Mouse (Mus musculus) hindbrain, embryonic 12.5 days (tissue): Measurements from ENCODE around the gene Trim71. TPM values are rescaled to one million over a fixed set of nuclear protein-coding genes. Genes with fewer than 3 reads are reported as not detected.

Experiments used
- ATAC-seq: fragments of 200-750 bp; cut with Nextera tagmentation; 2 replicates; pipeline ENCODE4 v1.8.0; 2017; ENCODE audit warnings: moderate TSS enrichment; ENCODE audit not compliant: low FRiP score
- H3K27ac ChIP-seq: fragments of 300-500 bp; sonication (generic); 2 replicates; pipeline ENCODE4 v1.5.1; 2016; ENCODE audit warnings: mild to moderate bottlenecking
- H3K27me3 ChIP-seq: fragments of 300-500 bp; sonication (generic); 2 replicates; pipeline ENCODE4 v1.6.1; 2016; ENCODE audit warnings: mild to moderate bottlenecking
- H3K36me3 ChIP-seq: fragments of 300-500 bp; sonication (generic); 2 replicates; pipeline ENCODE4 v1.6.1; 2016; ENCODE audit warnings: mild to moderate bottlenecking
- H3K4me1 ChIP-seq: fragments of 300-500 bp; sonication (generic); 2 replicates; pipeline ENCODE4 v1.6.1; 2016
- H3K4me2 ChIP-seq: fragments of 300-500 bp; sonication (generic); replicated peaks from 2 replicates; pipeline ENCODE4 v1.6.1; 2016; ENCODE audit warnings: mild to moderate bottlenecking
- H3K4me3 ChIP-seq: fragments of 300-500 bp; sonication (generic); 2 replicates; pipeline ENCODE4 v1.5.1; 2016; ENCODE audit warnings: mild to moderate bottlenecking
- H3K9ac ChIP-seq: fragments of 300-500 bp; sonication (generic); 2 replicates; pipeline ENCODE4 v1.6.1; 2016; ENCODE audit warnings: mild to moderate bottlenecking, moderate library complexity
- H3K9me3 ChIP-seq: fragments of 300-500 bp; sonication (generic); replicated peaks from 2 replicates; pipeline ENCODE4 v1.6.1; 2016; ENCODE audit warnings: mild to moderate bottlenecking
- WGBS: fragments of 180-500 bp; shearing (Covaris S2); methylation state at CpG from one replicate; pipeline ENCODE4 v1.1.7; 2016; 5-methylcytosine and 5-hydroxymethylcytosine counted together
- polyA plus RNA-seq: library from polyadenylated mRNA; unstranded; fragments of >200 nt; fragmentation: Nextera tagmentation; extraction: Ambion mirVana; gene quantifications from 2 replicates; pipeline ENCODE4 v1.2.1, GENCODE M21; 2016

The Trim71 gene
- polyA plus RNA-seq, 1 experiment from 2014 or later: 1.3 TPM

DNA sequence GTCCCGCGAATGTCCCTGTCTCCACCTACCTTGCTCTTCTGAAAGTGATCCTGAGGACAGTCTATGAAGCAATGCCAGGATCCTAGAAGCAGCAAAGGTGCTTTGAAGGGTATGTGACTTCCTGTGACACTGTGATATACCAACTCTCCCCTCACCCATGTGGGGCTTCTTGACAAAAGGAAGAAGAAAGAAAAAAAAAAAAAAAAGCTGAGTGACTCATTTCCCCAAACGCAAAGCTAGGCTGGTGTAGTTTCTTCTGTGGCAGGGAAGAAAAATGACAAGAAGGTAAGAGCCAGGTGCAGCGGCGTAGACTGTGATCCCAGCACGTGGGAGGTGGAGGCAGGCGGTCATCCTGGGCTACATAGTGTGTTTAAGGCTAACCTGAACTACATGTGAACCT lies 67.7 kb downstream of the Trim71 start:
- H3K9ac ChIP-seq: no peak overlapping the region
- H3K27me3 ChIP-seq: no peaks in the 10 kb centered on the region
- no peaks in the 10 kb centered on the region for H3K9me3 ChIP-seq
- WGBS: 79% methylated on average over 7 of the region's 7 CpGs
- H3K27ac ChIP-seq: no peak overlapping the region
- 0 out of 2 replicates have a peak, but pooled peaks cover 2% of the 10 kb centered on the region for H3K4me1 ChIP-seq
- ATAC-seq: no peak
- no peak overlapping the region for H3K4me3 ChIP-seq
- no peaks in the 10 kb centered on the region for H3K36me3 ChIP-seq
- no peak overlapping the region for H3K4me2 ChIP-seq

- Histone ChIP-seq H3K4me3 (no peak overlapping the region), H3K27ac (no peak overlapping the region), H3K4me2 (no peak overlapping the region), H3K4me1 (no peaks in the 10 kb centered on the region), H3K9me3 (no peaks in the 10 kb centered on the region), H3K36me3 (no peaks in the 10 kb centered on the region), H3K9ac (no peak overlapping the region), H3K27me3 (no peaks in the 10 kb centered on the region)
- WGBS: 85% methylated on average over 23 of the region's 23 CpGs
- no peak for ATAC-seq
Measured at GRCm38 (mm10) chr9:114487481-114488258, 76.5 kb downstream of the Trim71 start.

DNA sequence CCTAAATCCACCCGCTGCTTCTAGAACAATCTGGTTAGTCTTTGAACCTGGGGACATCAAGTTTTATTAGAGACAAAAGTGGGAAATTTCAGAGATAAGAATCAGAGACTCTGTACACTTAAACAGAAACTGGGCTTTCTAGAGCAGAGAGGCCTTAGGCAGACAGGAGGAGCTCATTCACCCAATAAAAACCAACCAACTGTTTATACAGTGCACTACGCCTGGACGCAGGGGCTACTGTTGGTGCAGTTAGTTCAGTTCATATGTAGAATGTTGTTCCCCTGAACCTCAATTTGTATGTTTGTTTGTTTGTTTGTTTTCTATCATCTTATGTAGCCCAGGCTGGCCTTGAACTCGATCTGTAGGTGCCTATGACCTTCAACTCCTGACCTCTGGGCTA lies 77.4 kb downstream of the Trim71 start:
- Histone ChIP-seq H3K4me2 (no peak overlapping the region), H3K4me1 (no peaks in the 10 kb centered on the region), H3K27ac (no peak overlapping the region), H3K36me3 (no peaks in the 10 kb centered on the region), H3K4me3 (no peak overlapping the region), H3K9ac (no peak overlapping the region), H3K9me3 (no peaks in the 10 kb centered on the region), H3K27me3 (no peaks in the 10 kb centered on the region)
- WGBS: 89% methylated on average over 4 of the region's 4 CpGs
- ATAC-seq: no peak

GRCm38 (mm10) chr9:114484771-114485170 lies 79.4 kb downstream of the Trim71 start:
- Histone ChIP-seq H3K9ac (no peak overlapping the region), H3K36me3 (no peaks in the 10 kb centered on the region), H3K27ac (no peak overlapping the region), H3K27me3 (no peaks in the 10 kb centered on the region), H3K4me2 (no peak overlapping the region), H3K4me1 (no peaks in the 10 kb centered on the region), H3K9me3 (no peaks in the 10 kb centered on the region), H3K4me3 (no peak overlapping the region)
- 80% methylated on average over 5 of the region's 5 CpGs for WGBS
- ATAC-seq: no peak

DNA sequence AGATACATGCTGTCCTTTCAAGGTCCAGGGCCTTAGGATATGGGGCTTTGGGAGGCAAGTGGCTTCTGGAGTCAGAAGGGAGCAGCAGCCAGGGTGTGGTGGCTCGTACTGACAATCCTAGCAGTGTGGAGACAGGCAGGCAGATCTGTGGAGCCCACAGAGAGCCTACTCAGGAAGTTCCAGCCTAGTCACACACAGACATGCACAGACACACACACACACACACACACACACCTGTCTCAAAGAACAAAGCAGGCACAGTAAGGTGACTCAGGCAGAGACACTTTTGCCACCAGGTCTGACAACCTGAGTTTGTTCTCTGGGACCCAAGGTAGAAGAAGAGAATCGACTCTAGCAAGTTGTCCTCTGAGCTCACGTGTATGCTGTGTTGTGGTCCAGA lies 83.2 kb downstream of the Trim71 start:
- H3K36me3 ChIP-seq: no peaks in the 10 kb centered on the region
- H3K27ac ChIP-seq: no peak overlapping the region
- H3K9me3 ChIP-seq: no peaks in the 10 kb centered on the region
- 79% methylated on average over 3 of the region's 3 CpGs for WGBS
- ATAC-seq: no peak
- H3K9ac ChIP-seq: no peak overlapping the region
- H3K4me3 ChIP-seq: no peak overlapping the region
- no peaks in the 10 kb centered on the region for H3K27me3 ChIP-seq
- H3K4me2 ChIP-seq: no peak overlapping the region
- no peaks in the 10 kb centered on the region for H3K4me1 ChIP-seq

DNA sequence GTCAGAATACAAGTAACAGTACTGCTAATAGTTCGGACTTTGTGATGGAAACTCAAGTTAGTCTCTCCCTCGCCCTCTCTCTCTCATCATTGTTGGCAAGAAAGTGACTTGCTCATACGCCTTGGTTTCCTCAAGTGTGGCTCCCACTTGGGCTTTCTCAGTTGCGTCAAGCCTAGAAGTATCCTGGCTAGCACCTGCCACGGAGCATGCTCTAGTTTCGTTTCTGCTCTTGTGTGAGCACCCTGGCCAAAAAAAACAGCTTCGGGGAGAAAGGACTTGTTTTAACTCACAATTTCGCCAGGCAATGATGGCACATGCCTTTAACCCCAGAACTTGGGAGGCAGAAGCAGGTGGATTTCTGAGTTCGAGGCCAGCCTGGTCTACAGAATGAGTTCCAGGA lies 87.2 kb downstream of the Trim71 start:
- H3K4me3 ChIP-seq: no peak overlapping the region
- no peaks in the 10 kb centered on the region for H3K4me1 ChIP-seq
- ATAC-seq: no peak
- H3K27me3 ChIP-seq: no peaks in the 10 kb centered on the region
- H3K27ac ChIP-seq: no peak overlapping the region
- H3K9me3 ChIP-seq: no peaks in the 10 kb centered on the region
- no peak overlapping the region for H3K4me2 ChIP-seq
- H3K36me3 ChIP-seq: no peaks in the 10 kb centered on the region
- H3K9ac ChIP-seq: no peak overlapping the region
- 90% methylated on average over 9 of the region's 9 CpGs for WGBS

DNA sequence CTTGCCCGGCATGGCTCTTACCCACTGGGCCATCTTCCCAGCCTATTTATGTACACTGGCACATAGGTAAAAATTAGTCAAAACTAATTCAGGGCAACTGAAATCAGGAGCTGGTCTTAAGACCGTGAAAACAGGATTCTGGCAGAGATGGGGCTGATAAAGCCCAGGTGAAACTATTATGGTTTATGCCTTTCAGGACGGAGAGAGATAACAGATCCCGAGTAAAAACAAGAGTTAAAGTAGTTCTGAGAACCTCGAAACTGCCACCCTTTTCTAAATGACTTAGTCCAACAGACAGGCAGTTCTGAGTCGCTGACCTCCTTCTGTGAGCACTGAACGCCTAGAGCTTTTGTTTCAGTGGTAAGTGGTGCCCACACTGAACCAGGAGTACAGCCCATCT lies 92.3 kb downstream of the Trim71 start:
- Histone ChIP-seq H3K27ac (no peak overlapping the region), H3K9ac (no peak overlapping the region), H3K4me3 (no peak overlapping the region), H3K27me3 (no peaks in the 10 kb centered on the region), H3K36me3 (0 out of 2 replicates have a peak, but pooled peaks cover 3% of the 10 kb centered on the region), H3K9me3 (no peaks in the 10 kb centered on the region), H3K4me2 (no peak overlapping the region), H3K4me1 (no peaks in the 10 kb centered on the region)
- ATAC-seq: no peak
- WGBS: 83% methylated on average over 7 of the region's 7 CpGs

GRCm38 (mm10) chr9:114468701-114469100 lies 95.5 kb downstream of the Trim71 start:
- Histone ChIP-seq H3K4me1 (no peaks in the 10 kb centered on the region), H3K36me3 (peaks cover 23% of the 10 kb centered on the region), H3K4me3 (no peak overlapping the region), H3K9me3 (no peaks in the 10 kb centered on the region), H3K27ac (no peak overlapping the region), H3K9ac (no peak overlapping the region), H3K27me3 (no peaks in the 10 kb centered on the region), H3K4me2 (no peak overlapping the region)
- 95% methylated on average over 4 of the region's 4 CpGs for WGBS
- no peak for ATAC-seq

DNA sequence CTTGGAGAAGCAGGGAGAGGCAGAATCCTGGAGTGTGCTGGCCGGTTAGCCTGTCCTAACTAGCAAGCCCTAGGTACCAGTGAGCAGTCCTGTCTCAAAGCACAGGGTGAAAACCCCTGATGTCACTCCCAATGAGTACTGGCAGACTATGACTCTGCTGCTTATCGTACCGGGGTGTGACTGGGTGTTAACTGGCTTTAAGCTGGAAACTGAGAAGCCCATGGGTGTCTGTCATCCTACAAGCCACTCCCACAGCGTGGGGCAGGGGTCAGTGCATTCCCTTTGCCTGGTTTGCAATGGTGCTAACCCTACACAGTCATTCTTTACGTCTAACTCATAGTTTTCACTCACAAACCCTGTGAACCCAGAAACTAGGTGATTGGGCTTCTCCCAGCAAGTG lies 96.0 kb downstream of the Trim71 start:
- Histone ChIP-seq H3K9me3 (no peaks in the 10 kb centered on the region), H3K4me3 (no peak overlapping the region), H3K4me2 (no peak overlapping the region), H3K9ac (no peak overlapping the region), H3K27ac (no peak overlapping the region), H3K27me3 (no peaks in the 10 kb centered on the region), H3K36me3 (peaks cover 23% of the 10 kb centered on the region), H3K4me1 (no peaks in the 10 kb centered on the region)
- WGBS: 80% methylated on average over 5 of the region's 5 CpGs
- no peak for ATAC-seq

DNA sequence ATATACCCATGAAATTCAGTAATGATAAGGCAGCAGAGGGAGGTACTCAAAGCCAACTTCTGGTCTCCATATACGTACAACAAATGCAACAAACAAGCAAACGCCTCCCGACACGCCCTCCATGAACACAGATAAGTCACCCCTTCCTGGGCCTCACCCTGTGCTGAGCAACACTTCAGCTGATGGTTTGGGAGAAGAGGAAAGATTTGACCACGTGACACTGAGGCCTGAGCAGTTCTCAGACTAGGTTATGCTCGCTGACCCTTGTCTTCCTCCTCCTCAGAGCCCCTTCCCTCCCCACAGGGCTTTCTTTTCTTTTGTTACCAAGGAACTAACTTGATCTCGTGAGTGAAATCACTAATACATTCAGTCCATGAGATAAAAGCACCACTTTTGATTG lies 97.3 kb downstream of the Trim71 start:
- peaks cover 28% of the 10 kb centered on the region for H3K36me3 ChIP-seq
- H3K4me2 ChIP-seq: no peak overlapping the region
- no peaks in the 10 kb centered on the region for H3K4me1 ChIP-seq
- 59% methylated on average over 7 of the region's 7 CpGs for WGBS
- no peak for ATAC-seq
- H3K4me3 ChIP-seq: no peak overlapping the region
- no peaks in the 10 kb centered on the region for H3K9me3 ChIP-seq
- H3K27me3 ChIP-seq: no peaks in the 10 kb centered on the region
- H3K27ac ChIP-seq: no peak overlapping the region
- H3K9ac ChIP-seq: no peak overlapping the region

- no peak overlapping the region for H3K4me3 ChIP-seq
- ATAC-seq: no peak
- H3K4me2 ChIP-seq: no peak overlapping the region
- peaks cover 37% of the 10 kb centered on the region for H3K36me3 ChIP-seq
- H3K9me3 ChIP-seq: no peaks in the 10 kb centered on the region
- no peak overlapping the region for H3K27ac ChIP-seq
- H3K27me3 ChIP-seq: no peaks in the 10 kb centered on the region
- H3K9ac ChIP-seq: no peak overlapping the region
- H3K4me1 ChIP-seq: no peaks in the 10 kb centered on the region
- WGBS: 76% methylated on average over 6 of the region's 6 CpGs
Measured at GRCm38 (mm10) chr9:114465442-114465841, 98.7 kb downstream of the Trim71 start.

DNA sequence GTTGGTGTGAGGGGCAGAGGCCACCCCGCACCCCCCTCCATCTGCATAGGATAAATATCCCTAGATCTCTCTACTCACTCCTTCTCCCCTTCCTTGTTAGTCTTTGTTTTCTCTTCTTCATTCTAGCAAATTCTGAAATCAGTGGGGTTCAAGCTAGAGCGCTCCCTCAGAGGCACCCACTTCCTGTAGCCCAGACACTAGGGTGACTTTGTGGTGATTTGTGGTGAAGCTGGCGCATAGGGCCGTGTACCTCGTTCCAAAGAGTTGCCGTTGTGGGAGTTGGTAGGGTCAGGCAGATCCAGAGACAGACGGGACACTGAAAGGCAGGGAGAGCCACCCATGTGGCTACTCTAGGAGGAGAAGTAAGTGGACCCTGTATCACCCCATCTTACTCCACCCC lies 101.6 kb downstream of the Trim71 start:
- no peak overlapping the region for H3K27ac ChIP-seq
- H3K36me3 ChIP-seq: peaks cover 47% of the 10 kb centered on the region
- H3K4me1 ChIP-seq: no peaks in the 10 kb centered on the region
- H3K4me3 ChIP-seq: no peak overlapping the region
- H3K4me2 ChIP-seq: no peak overlapping the region
- ATAC-seq: no peak
- H3K9ac ChIP-seq: no peak overlapping the region
- WGBS: 94% methylated on average over 7 of the region's 7 CpGs
- no peaks in the 10 kb centered on the region for H3K27me3 ChIP-seq
- H3K9me3 ChIP-seq: no peaks in the 10 kb centered on the region

GRCm38 (mm10) chr9:114458436-114458835 lies 105.7 kb downstream of the Trim71 start:
- no peak overlapping the region for H3K4me3 ChIP-seq
- no peak overlapping the region for H3K9ac ChIP-seq
- ATAC-seq: no peak
- peaks cover 40% of the 10 kb centered on the region for H3K36me3 ChIP-seq
- WGBS: 83% methylated on average over 3 of the region's 3 CpGs
- H3K4me2 ChIP-seq: no peak overlapping the region
- H3K9me3 ChIP-seq: no peaks in the 10 kb centered on the region
- no peaks in the 10 kb centered on the region for H3K4me1 ChIP-seq
- H3K27me3 ChIP-seq: no peaks in the 10 kb centered on the region
- no peak overlapping the region for H3K27ac ChIP-seq
